Mouse (Mus musculus) layer of hippocampus, adult 9-11 months (tissue): Measurements from ENCODE around the gene Ephb1.

Experiments
- DNase-seq: peaks from one replicate; pipeline ENCODE4 v3.0.0; 2022

Gene Ephb1

DNA sequence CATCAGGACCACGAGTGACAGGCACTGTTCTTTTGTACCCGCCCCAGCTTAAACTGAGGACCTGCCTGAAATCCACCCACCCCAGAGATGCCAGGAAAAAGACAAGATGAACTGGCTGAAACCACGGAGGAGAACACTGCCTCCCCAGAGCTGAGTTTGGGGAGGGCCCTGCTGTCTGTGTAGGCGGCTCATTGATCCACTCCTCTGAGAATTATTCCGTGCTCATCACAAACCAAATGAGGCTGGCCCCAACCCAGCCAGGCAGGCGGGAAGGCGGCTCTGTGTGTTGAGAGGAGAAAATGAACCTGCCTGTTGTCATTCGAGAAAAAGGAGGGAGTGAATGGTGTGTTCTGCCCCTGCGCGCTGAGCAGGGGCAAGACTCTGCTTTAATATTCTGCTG is 2.8 kb downstream of the Ephb1 start:
- DNase-seq = peak; percentile 51

DNA sequence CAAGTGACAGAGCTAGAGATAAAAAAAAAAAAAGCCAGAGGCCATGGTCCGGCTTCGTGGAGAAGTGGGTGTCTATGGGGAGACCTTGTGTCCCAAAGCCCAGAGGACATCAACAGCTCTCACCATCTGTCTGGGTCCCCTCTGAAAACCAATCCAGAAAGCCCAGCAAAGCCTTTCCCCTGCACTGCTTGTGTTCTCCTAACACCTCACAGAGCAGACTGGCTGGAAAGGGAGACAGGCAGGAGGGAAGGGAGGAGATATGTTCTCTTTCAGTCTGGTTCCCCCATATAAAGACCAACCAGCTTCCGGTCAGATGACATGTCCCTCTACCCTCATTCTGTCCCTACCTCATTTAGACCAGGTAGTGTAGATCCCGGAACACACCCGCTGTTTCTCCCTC is 3.3 kb downstream of the Ephb1 start:
- no peak for DNase-seq

DNA sequence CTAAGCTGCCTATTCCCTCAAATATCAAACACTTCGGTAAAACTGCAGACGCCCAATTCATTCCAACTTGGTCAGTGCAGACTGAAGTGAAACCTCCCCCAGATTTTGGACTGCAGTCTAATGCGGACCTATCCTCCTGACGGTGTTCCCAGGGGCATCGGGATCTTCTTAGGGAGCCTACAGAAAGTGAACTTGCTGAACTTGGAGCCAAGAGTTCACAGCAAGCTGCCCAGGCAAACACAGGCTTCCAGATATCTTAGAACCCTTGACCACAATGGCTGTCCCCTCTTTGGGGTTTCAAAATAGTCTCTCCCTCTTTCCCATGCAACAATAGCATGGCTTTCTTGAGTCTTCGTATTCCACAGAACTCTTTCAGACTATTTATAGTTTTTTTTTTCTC is 3.8 kb downstream of the Ephb1 start:
- DNase-seq = no peak

DNA sequence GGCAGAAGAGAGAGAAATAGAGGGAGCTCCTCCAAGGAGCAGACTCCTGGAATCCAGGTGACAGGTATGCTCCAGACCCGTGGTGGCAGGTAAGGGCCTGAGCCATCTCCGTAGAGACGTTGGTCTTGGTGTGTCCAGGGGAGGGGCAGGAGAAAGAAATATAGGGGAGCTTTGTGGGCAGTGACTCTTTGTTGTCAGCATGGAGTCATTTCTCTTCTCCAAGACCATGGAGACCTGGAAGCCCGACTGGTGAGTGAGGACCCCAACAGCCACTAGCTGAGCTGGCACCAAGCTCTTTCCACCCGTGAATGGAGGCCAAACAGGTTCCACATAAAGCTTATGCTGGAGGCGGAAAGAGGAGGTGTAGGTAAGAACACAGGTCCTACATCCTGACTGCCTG is 4.4 kb downstream of the Ephb1 start:
- no peak for DNase-seq

DNA sequence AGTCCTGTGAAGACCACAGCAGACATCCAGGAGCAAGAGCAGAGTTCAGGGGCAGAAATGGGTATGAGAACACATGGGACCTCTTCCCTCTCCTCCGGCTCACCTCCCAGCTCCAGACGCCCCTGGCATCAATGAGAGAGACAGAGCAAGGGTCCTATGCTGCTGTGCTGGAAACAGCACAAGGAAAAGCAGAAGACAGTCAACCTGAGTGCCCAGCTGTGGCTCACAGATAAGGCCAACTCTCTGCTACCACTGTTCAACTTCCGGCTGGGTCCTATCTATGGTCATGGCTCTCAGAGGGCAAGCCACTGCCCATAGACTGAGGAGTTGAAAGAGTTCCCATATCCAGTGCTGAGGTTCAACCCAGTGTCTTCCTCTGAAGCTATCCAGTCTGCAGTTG is 7.7 kb downstream of the Ephb1 start:
- no peak for DNase-seq

DNA sequence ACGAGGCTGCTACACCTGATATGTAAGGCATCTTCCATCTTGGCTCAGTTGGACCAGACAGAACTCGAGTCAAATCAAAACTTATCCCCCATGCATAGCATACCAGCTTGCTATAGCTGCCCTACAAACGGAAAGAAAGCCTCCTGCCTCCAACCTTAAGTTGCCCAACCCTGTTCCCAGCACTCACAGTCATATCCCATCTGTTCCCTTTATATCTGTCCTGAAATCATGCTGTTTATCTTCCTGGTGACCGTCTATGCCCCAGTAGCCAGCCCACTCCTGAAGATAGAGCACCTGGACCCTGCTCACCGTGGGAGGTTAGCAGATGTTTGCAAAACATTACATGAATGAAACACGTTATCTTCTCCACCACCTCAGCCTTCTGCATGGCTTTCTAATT is 9.0 kb downstream of the Ephb1 start:
- no peak for DNase-seq

DNA sequence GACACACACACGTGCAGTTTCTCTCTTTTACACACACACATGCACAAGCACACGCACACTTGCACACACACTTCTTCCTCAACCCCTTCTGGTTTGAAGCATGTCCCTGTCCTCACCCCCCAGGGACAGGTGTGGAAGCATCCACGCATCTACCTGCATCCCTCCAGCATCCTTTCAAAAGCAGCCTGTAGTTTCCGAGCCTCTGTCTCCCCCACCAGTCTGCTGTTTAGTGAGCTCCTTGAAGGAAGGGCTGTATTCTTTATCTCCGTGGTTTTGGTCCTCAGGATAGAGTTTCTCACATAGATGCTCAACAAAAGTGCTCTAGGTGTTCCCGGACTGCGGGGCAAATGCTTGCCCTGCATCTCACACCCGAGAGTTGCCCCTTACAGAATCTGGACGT is 9.4 kb downstream of the Ephb1 start:
- DNase-seq = no peak

DNA sequence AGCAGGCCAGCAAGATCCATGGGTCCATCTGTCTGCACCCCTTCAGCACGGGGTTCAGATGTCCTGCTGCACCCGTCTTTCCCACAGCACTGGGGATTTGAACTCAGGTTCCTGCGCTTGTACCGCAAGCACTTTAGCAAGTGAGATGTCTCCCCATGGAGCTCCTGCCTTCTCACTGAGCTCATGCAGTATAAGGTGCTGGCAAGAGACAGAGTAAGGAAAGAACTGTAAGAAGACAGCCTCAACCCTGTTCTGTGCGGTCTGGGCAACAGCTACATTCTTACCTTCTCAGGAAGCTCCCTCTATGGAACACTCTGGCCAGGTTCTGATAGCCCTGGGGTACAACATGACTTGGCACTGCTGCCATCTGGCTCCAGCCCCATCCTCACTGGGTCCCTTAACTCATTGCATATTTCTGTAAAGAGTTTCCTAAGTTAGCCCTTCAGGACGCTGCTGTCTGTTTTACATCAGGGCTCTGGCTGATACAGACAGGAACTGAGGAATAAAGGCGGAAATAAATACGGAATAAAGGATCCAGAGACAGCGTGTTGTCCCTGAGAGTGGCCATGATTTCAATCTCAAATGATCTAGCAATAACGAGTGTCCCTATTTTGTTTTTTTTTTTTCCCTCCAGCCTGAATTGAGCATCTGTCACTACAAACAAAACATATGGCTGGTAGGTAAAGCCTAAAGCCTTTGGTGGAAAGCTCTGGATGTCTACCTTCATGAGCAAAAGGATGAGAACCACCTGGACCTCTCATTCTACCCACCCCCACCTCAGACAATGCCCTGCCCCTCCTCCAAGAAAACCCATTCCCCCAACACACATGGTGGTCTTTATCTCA is 10.2 kb downstream of the Ephb1 start:
- DNase-seq = no peak

DNA sequence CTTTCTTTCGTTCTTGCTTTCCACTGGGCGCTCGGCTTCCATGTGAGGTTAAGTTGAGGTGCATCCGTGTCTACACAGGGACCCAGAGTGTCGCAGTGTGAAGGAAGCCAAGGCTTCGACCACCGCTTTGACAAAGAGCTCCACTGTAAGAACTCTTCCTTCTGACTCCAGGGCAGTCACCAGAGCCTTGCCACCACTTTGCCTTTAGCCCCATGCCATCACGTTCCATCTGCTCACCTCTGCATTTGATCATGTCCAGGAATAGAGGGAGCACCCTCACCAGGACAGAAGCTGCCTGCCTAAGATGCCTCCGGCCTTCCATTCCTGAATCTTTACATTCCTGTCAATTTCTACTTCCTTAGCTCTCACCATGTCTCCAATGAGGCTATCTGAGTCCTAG is 11.4 kb downstream of the Ephb1 start:
- DNase-seq = no peak

DNA sequence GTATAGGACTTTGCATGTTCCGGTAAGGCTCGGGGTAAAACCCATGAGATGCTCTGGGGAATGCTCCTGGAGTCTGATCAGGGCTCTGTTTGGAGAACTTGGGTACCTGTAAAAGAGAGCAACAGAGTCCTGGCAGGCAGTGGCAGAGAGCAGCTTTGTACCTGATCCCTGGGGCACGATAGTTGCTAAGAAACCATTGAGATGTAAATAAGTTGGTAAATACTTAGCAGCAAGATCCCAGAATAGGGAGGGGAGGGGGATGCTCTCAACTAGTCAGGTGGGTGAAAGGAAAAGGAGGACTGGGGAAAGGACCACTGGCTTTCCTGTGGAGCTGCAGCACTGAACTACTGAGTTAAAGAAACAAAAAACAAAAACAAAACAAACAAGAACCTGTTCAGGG is 12.5 kb downstream of the Ephb1 start:
- no peak for DNase-seq

DNA sequence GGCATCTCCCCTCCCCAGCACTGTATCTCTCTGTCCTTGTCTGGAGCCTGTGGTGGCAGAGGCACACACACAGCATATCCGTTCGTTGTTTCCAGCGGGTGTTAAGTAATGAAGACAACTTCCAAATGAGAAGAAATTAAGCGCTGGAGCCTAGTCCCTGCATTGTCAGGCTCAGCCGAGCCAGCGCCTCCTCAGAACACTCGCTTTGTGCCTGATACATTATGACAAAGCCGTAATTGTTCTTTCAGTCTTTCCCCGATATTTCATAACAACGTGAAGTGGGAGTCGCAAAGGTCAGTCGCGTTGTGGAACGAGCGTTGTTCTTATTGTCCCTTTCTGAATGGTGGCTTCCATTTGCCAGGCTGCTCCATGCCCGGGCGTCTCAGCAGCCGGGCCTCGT is 13.7 kb downstream of the Ephb1 start:
- DNase-seq = peak; percentile 38

DNA sequence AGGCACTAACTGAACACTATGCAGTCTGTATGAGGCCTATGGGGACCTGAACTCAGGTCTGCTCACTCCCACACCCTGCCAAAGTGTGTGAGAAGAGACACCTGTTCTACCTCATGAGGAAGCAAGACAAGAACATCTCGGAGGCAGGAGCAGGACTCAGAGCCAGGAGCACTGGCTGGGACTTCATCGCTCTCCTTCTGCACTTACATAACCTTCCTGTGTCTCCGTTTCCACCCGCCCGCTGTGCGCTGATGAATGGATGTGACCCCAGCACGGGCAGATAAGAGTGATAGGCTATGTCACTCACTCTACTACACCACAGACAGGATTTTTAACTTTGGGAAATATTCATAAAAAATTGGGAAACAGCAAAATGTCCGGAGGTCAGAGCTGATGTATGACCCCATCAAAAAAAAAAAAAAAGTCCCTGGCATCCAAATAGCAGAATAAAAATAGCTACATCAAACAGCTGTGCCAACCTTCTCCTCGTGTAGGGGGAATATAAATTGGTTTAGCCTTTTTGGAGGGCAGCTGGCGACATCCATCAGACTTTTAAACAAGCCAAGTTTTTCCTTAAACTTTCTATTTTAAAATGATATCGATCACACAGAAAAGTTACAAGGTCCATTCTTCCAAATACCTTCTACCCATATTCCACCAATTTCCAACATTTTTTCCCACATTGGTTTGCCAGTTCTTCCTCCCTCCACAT is 18.8 kb downstream of the Ephb1 start:
- DNase-seq = no peak

DNA sequence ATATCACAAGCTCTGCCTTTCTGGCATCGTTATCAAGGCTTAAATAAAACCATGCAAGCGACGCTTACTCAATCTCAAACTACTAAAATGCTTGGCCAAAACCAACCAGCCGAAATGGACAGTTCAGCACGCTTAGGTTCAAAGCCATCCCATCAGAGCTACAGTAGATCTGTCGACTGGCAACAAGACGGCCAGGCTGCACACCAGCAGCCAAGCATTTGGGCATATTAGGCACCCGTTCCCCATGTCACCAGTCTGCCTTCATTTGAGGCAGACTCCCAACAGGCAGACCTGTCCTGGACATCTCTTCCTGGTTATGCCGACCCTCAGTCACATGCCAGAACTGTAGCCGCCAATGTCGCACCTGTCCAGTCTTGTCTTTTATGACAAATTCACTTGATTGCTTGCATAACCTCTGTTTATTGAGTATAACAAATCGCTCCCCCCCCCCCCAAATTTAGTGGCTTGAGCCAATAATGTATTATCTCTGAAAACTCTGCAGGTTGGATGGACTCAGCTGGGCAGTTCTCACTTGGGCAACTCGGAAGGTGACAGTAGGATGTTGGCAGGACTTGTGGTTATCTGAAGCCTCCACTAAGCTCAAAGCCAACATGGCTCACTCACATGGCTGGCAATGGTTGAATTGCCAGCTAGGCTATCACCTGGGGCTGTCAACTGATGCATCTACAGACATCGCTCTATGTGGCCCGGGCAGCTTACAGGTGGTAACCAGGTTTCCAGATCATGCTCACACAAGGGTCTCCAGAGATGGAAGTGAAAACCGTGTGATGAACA is 24.0 kb downstream of the Ephb1 start:
- DNase-seq = no peak

DNA sequence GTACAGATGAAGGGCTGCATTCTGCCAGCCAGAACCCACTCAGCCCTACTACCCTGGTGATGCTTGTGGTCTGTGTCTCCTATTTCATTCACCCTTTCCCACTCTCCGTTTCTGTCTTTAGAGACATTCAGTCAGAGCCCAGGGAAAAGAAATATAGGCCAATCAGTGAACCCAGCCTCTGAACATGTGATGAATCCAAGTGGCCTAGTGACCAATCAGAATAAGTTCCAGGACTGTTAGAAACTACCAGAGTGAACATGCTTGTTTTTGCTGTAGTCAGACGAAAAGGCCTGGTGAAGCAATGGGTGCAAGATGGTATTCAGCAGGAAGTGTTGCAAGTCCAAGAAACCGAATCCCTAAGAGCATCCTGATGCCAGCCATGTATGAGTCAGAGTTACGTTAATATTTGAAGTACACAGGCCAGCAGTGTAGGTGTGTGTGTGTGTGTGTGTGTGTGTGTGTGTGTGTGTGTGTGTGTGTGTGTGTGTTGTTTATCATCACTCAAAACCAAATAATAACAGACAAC is 26.8 kb downstream of the Ephb1 start:
- DNase-seq = no peak

DNA sequence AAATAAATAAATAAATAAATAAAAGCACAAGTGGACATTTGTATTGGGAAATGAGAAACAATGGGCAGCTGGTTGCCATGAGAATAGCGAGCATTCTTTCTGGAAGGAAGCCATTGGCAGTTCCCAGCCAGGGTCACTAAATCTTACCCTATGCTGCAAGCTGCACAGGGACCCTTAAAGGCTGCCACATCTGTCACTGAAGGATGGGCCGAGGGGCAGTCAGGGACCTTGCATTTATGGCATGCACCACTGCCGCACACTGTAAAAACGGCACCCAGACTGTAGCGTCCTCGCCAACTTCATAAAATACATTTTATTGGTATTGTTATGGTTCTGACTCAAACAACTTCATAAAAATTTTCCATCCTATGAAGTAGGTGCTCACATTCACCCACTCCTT is 39.1 kb downstream of the Ephb1 start:
- DNase-seq = no peak

DNA sequence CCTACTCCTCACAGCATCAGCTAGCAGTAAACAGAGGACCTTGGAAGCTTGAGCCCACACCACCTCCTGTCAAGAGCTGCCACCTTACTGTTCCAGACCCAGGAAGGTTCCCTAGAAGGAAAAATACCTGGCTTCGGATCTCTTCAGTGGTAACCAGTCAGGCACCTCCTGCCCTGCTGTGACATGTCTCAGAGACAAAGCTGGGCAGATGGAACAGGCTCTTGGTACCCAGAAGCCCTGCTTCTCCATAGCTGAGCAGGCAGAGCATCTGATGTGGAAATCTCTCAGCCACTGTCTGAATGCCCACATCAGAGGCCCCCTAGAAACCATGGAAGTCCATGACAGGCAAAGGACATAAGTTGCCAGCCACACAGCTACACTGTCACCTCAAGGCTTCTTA is 39.7 kb downstream of the Ephb1 start:
- no peak for DNase-seq

DNA sequence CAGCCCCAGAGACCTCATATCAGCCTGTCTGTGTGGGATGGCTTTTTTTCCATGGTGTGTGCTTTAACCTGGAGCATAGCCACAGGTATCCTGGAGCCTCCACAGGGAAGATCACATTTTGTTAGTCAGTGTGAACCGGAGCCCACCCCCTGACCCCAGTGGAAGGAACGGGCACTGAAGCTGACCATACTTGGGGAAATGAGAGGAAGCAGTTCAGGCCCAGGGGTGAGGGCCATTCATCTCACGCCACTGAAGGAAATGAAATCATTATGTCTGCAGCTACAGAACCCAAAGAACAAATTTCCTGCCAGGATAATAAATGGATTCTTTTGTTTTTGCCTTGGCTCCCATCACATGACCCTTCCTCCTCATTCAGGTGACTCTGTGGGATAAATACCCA is 44.1 kb downstream of the Ephb1 start:
- DNase-seq = no peak

DNA sequence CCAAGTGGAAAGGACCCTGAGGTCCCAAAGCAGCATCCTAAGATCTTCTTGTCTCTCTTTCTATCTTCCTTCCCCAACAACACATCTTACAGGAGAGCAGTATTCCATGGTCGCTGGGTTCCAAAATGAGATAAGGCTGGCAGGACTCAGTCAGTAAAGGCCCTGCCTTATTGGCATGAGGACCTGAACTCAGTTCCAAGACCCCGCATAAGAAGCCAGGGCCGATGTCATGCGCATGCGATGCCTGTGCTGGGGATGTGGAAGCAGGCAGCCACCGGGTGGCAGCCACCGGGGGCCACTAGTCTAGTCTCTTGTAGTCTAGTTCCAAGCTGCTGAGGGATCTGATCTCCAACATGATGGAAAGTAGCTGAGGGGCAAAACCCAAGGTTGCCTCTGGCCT is 45.2 kb downstream of the Ephb1 start:
- no peak for DNase-seq

DNA sequence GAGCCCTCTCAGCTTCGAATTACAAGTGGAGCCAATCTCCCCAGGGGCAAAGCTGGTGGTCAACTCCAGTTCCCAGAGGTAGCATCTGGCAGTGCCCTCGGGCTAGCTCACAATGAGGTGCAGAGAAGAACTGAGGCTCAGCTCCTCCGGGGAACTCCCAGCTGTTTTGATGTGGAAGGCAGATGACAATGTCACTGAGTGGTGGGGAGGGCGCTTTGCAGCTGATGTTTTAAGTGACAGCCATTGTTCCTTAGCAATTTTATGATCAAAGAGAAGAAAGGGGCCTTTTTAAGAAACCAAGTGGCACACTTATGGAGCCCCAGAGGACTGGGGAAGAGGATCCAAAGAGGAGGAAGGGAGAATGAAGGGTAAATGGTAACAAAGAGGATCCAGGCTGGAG is 46.8 kb downstream of the Ephb1 start:
- no peak for DNase-seq

DNA sequence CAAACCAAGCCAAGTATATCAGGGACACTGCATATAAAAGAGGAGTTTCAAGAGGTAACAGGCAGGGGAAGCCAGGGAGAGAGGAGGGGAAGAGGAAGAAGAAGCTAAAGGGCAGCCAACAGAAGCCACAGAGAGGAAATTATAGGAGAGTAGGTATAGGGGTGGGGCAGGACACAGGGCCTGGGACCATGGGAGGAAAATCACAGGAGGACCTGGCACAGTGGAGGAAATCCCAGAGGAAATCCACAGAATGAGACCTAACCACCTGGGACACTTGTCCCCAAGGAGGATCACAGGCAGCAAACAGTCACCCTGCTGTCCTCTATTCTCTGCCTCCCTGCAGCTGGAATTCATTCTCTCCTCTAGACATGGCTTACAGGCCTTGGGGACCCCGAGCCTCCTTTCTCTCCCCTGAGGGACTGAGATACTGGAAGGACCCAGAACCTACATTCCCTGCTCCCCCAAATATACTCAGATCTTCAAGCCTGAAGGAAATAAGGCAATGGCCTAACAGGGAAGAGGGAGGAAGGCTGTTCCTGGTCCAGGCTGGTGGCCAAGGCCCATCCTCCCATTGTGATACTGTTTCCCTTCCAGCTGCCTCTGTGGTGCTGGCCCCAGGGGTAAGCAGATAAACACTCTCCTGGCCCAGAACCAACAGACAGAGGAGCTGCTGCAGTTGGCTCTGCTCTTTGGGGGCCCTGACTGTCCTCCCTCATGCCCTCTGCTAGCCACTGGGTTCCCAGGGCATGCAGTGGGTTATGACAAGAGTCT is 47.7 kb downstream of the Ephb1 start:
- peak; percentile 62 for DNase-seq

DNA sequence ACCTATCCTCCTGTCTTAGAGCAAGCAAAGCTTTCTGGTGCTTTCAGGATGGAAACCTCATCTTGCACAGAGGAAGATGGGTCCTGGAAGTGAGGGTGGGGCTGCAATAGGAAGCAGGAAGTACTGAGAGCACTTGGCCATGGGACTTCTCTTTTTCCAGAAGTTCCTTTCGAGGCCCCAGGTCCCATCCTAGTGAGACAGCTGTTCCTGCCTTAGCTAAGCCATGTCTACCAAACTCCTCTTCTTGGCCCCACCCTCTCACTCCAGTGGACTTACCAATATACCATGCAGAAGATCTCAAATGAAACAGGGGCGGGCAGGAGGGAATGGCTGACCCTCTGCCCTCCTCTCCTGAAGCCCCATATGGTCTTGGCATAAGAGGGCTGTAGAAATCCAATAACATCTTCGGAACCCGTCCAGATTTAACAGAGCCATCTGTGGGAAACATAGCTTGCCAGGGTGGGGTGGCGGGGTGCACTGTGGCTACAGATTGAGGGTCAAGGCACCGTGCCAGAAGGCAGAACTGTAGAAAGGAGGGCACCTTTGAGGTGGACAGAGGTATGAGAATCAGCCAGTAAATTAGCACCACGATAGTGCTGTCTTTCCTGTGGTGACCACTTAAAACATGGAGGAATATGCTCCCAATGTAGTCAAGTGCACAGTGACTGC is 48.9 kb downstream of the Ephb1 start:
- DNase-seq = no peak

DNA sequence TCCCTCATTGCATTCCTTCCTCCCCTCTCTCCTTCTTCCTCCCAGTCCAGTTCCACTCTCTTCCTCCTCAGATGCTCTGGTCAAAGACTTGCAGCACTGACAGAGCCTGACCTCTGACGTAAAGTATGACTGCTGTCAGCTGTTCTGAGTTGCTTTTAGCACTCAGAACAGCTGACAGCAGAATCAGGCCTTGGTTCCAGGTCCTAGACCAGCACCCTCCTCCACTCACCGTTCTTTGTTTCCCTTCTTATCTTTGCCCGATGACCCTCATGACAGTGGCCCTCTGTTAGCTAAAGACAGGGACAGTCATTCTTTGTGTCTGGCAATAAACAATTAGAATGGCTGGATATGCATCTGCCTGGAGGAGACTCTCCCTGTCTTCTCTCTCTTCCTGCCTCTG is 49.7 kb downstream of the Ephb1 start:
- DNase-seq = peak; percentile 63
